Comparison of ENCODE assay signal across 30 mouse cellular contexts in the genomic region with DNA sequence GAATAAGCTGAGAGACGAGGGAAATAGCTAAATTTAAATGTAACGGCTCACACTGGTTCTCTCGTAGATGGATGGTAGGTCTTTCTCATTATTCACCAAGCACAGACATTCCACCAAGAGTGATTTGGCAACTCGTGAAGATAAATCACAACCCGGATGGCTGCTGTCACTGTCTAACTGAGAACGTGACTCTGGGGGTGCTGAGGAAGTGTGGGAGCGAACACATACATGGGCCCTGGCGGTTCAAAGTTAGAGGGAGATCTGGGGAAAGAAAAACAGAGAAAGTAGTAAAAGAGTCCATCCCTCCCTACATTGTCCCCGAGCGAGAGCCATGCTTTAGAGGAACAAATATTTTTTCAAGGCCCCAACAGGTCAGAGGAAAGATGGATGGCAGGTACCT. TPM values are rescaled to one million over a fixed set of nuclear protein-coding genes. Genes with fewer than 3 reads are reported as not detected.
"Had no signal": no experiment of that assay in that cellular context is flagged by ENCODE, and none has a peak within 500 bp of the region (broad histone marks: within the 10 kb centered on the region; RNA-seq: fewer than 3 reads in every experiment).

No protein-coding gene starts in this region.

- DNase-seq: gastrocnemius, postnatal 14 days; gastrocnemius, postnatal 36 days; heart, adult 2 months; heart, postnatal 14 days; heart, postnatal 36 days; kidney, adult 11 months; kidney, adult 2 months; kidney, adult 9 months; kidney, postnatal 36 days; layer of hippocampus, adult 9-11 months; layer of hippocampus, postnatal 36 days; left cerebral cortex, postnatal 4 days had no signal

- H3K9me3 ChIP-seq: heart, embryonic 13.5 days; heart, embryonic 15.5 days; hindbrain, embryonic 13.5 days; hindbrain, embryonic 15.5 days; limb, embryonic 15.5 days had no signal

- H3K9ac ChIP-seq: heart, embryonic 13.5 days; heart, embryonic 15.5 days; hindbrain, embryonic 13.5 days; hindbrain, embryonic 15.5 days; limb, embryonic 13.5 days; limb, embryonic 15.5 days; liver, embryonic 12.5 days had no signal

- H3K27me3 ChIP-seq: heart, embryonic 15.5 days; hindbrain, embryonic 13.5 days; hindbrain, embryonic 15.5 days; limb, embryonic 13.5 days; limb, embryonic 15.5 days; liver, embryonic 12.5 days had no signal

- H3K36me3 ChIP-seq: heart, embryonic 13.5 days; heart, embryonic 15.5 days; hindbrain, embryonic 13.5 days; hindbrain, embryonic 15.5 days; limb, embryonic 13.5 days; limb, embryonic 15.5 days; liver, embryonic 12.5 days had no signal

- H3K4me3 ChIP-seq: heart, adult 2 months; heart, embryonic 13.5 days; heart, embryonic 15.5 days; hindbrain, embryonic 13.5 days; hindbrain, embryonic 15.5 days; limb, embryonic 13.5 days; limb, embryonic 15.5 days; liver, embryonic 12.5 days had no signal

- H3K27ac ChIP-seq: heart, adult 2 months; heart, embryonic 13.5 days; heart, embryonic 15.5 days; hindbrain, embryonic 13.5 days; hindbrain, embryonic 15.5 days; hindbrain, postnatal 0 days; limb, embryonic 13.5 days; limb, embryonic 15.5 days; liver, embryonic 12.5 days had no signal

- ATAC-seq: hindbrain, postnatal 0 days; intestine, embryonic 16.5 days; liver, embryonic 12.5 days had no signal

- H3K4me1 ChIP-seq: heart, embryonic 15.5 days; hindbrain, embryonic 13.5 days; hindbrain, embryonic 15.5 days; limb, embryonic 15.5 days; liver, embryonic 12.5 days had no signal

- H3K4me2 ChIP-seq: heart, embryonic 11.5 days; heart, embryonic 13.5 days; heart, embryonic 15.5 days; hindbrain, embryonic 13.5 days; hindbrain, embryonic 15.5 days; limb, embryonic 13.5 days; limb, embryonic 15.5 days; liver, embryonic 12.5 days had no signal

RNA-seq across cellular contexts. Expression of a gene that starts 17.5 kb away (rescaled TPM):
- polyA plus RNA-seq: gonadal fat pad, adult 2 months; heart, adult 2 months; heart, embryonic 11.5 days; heart, embryonic 13.5 days; heart, embryonic 15.5 days; heart, postnatal 0 days; hindbrain, embryonic 11.5 days; hindbrain, embryonic 13.5 days; hindbrain, embryonic 15.5 days; hindbrain, postnatal 0 days; intestine, embryonic 14.5 days; intestine, embryonic 16.5 days; kidney, adult 2 months; kidney, embryonic 16.5 days; large intestine, adult 2 months; limb, embryonic 11.5 days; limb, embryonic 13.5 days; limb, embryonic 15.5 days; liver, adult 2 months; liver, embryonic 12.5 days had no signal
